Mouse (Mus musculus): ENCODE measurements around the gene Itpr3. TPM values are rescaled to one million over a fixed set of nuclear protein-coding genes. Genes with fewer than 3 reads are reported as not detected.

Gene Itpr3
- polyA plus RNA-seq, 1 experiment from 2014 or later: 0.45 TPM

DNA sequence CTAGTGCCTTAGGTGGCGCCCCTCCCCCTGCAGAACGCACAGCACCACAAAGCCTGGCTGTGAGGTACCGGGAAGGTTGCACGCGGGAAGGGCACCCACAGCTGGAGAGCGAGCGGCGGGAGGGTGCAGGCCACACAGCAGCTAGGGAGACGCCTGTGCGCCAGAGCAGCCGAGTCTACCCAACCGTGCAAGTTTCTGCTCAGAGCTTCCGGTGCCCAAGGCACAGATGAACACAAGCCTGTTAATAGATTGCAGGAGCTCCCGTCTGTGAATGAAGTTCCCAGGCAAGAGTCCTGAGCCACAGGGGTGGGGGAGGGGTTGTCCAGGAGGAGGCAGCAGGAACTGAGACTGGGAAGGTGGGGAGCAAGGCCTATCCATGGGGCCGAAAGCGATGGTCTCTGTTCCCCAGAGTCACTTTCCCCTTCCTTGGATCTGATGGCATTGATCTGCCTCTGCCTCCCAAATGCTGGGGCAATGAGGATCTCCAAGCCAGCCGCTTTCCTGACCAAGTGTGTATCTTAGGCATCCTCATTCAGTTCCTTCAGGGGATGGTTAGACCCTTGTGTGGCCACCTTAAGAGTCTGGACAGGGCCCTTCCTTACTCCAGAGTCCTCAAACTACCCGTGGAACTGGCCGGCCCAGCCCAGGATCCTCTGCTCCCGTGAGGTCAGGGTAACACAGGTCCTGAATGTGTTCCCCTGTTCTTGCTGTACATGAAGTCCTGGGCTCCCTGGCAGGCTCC, 16.6 kb upstream of the Itpr3 start:
- no peaks in the 10 kb centered on the region for H3K9me3 ChIP-seq (ENCODE audit: low read length)
- H3K4me2 ChIP-seq (ENCODE audit: low read depth, low read length): peak overlapping the region; percentile 22; the same call in 1 of the 2 replicates
- H3K4me3 ChIP-seq (ENCODE audit: low read depth, low read length): no peak overlapping the region
- H3K9ac ChIP-seq (replicated peaks): no peak overlapping the region
- 37% methylated on average over 20 of the region's 20 CpGs for WGBS (ENCODE audit: insufficient replicate concordance)
- no peaks in the 10 kb centered on the region for H3K36me3 ChIP-seq (replicated peaks; ENCODE audit: insufficient read depth, low read length)
- H3K27ac ChIP-seq (ENCODE audit: low read depth): peak overlapping the region; percentile 48; the same call in 1 of the 2 replicates
- H3K4me1 ChIP-seq (ENCODE audit: insufficient read depth): peaks cover 9% of the 10 kb centered on the region; the same call in 1 of the 2 replicates
- ATAC-seq (no peak), DNase-seq (no peak)
- TF ChIP-seq EP300 (IDR thresholded peaks at IDR 0.05; ENCODE audit: low read depth) (no peak), CTCF (IDR thresholded peaks at IDR 0.05; ENCODE audit: low read depth) (no peak)
- no peaks in the 10 kb centered on the region for H3K27me3 ChIP-seq (ENCODE audit: insufficient read depth, low read length)

DNA sequence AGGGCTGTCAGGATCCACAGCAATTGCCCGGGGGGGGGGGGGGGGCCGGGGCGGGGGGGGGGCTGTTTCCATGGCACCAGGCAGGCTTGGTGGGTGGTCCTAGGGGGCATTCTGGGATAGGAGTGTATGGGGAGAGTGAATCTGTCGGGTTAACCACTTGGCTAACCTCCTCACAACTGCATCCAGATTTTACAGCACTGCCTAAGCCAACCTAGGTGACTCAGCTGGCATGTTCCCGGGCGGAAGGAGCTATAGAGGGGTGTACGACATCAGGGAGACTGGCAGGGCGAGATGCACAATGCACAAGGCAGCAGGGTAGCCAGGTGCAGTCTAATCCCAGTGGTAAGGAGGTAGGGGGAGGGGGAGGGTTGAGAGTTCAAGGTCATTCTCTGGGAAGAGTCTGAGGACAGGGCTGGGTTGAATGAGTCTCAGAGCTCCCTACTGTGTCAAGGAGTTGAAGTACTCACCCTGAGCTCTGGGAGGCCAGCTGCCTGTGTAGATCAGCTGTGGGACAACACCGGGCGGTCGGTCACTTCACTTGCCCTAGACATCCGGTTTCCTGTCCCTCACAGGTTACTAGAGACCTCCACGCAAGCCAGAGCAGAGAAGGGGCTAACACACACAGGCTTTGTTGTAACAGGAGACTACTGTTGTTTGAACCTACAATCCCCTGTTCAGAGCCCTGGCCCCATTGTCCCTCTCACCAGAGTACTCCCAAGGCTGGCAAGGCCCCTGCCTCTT, 15.9 kb upstream of the Itpr3 start:
- ATAC-seq (no peak), DNase-seq (no peak)
- no peak overlapping the region for H3K4me2 ChIP-seq (ENCODE audit: low read depth, low read length)
- H3K36me3 ChIP-seq (replicated peaks; ENCODE audit: insufficient read depth, low read length): no peaks in the 10 kb centered on the region
- no peaks in the 10 kb centered on the region for H3K9me3 ChIP-seq (ENCODE audit: low read length)
- 67% methylated on average over 10 of the region's 13 CpGs for WGBS (ENCODE audit: insufficient replicate concordance)
- no peak overlapping the region for H3K4me3 ChIP-seq (ENCODE audit: low read depth, low read length)
- no peaks in the 10 kb centered on the region for H3K27me3 ChIP-seq (ENCODE audit: insufficient read depth, low read length)
- H3K4me1 ChIP-seq (ENCODE audit: insufficient read depth): peaks cover 9% of the 10 kb centered on the region; the same call in 1 of the 2 replicates
- no peak overlapping the region for H3K9ac ChIP-seq (replicated peaks)
- TF ChIP-seq EP300 (IDR thresholded peaks at IDR 0.05; ENCODE audit: low read depth) (no peak), CTCF (IDR thresholded peaks at IDR 0.05; ENCODE audit: low read depth) (no peak)
- peak overlapping the region; percentile 48 for H3K27ac ChIP-seq (ENCODE audit: low read depth)

DNA sequence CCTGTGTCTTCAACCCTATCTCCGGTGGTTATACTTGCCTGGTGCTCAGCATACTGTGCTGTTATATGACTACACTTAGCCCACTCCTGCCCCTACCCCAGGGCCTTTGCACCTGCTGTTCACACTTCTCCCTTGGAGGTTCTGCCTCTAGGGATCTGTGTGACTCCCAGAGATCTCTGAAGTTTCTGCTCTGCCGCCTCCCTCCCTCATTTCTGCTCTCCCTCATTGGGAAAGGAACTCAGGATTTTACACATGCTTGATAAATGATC, 15.4 kb upstream of the Itpr3 start:
- H3K27me3 ChIP-seq (ENCODE audit: insufficient read depth, low read length): no peaks in the 10 kb centered on the region
- H3K4me2 ChIP-seq (ENCODE audit: low read depth, low read length): no peak overlapping the region
- peaks cover 9% of the 10 kb centered on the region; the same call in 1 of the 2 replicates for H3K4me1 ChIP-seq (ENCODE audit: insufficient read depth)
- no peaks in the 10 kb centered on the region for H3K36me3 ChIP-seq (replicated peaks; ENCODE audit: insufficient read depth, low read length)
- no peak for TF ChIP-seq EP300 (IDR thresholded peaks at IDR 0.05; ENCODE audit: low read depth)
- no peak for TF ChIP-seq CTCF (IDR thresholded peaks at IDR 0.05; ENCODE audit: low read depth)
- DNase-seq: no peak
- peak; percentile 33; the same call in 1 of the 2 replicates for ATAC-seq
- WGBS (ENCODE audit: insufficient replicate concordance): 64% methylated on average over 2 of the region's 2 CpGs
- no peak overlapping the region for H3K4me3 ChIP-seq (ENCODE audit: low read depth, low read length)
- H3K27ac ChIP-seq (ENCODE audit: low read depth): no peak overlapping the region
- H3K9ac ChIP-seq (replicated peaks): no peak overlapping the region
- H3K9me3 ChIP-seq (ENCODE audit: low read length): no peaks in the 10 kb centered on the region

DNA sequence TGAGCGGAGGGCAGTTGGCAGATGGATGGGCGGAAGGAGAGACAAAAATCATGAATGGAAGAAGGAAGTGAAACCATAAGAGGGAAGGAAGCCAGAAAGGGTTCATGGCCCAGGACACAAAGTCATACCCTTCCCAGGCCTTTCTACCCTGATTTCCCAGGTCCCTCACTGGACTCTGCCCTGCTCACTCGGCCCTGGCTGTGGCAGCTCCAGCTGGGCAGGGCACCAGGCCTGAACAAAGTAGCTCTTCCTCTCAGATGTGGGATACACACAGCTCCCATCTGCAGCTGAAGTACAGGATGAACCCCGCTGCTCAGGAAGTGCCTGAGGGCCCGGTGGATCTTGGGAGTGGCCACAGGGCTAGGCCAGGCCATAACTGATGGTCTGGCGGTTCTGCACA, 14.3 kb upstream of the Itpr3 start:
- 41% methylated on average over 6 of the region's 6 CpGs for WGBS (ENCODE audit: insufficient replicate concordance)
- H3K9ac ChIP-seq (replicated peaks): 0 out of 2 replicates have a peak overlapping the region, but pooled peaks have one; percentile 11
- no peak overlapping the region for H3K4me2 ChIP-seq (ENCODE audit: low read depth, low read length)
- no peaks in the 10 kb centered on the region for H3K36me3 ChIP-seq (replicated peaks; ENCODE audit: insufficient read depth, low read length)
- no peaks in the 10 kb centered on the region for H3K27me3 ChIP-seq (ENCODE audit: insufficient read depth, low read length)
- no peak for DNase-seq
- ATAC-seq: 0 out of 2 replicates have a peak, but pooled peaks have one; percentile 28
- TF ChIP-seq CTCF (IDR thresholded peaks at IDR 0.05; ENCODE audit: low read depth) (no peak), EP300 (IDR thresholded peaks at IDR 0.05; ENCODE audit: low read depth) (no peak)
- peak overlapping the region; percentile 34; the same call in 1 of the 2 replicates for H3K27ac ChIP-seq (ENCODE audit: low read depth)
- H3K9me3 ChIP-seq (ENCODE audit: low read length): no peaks in the 10 kb centered on the region
- H3K4me3 ChIP-seq (ENCODE audit: low read depth, low read length): no peak overlapping the region
- peaks cover 9% of the 10 kb centered on the region; the same call in 1 of the 2 replicates for H3K4me1 ChIP-seq (ENCODE audit: insufficient read depth)

DNA sequence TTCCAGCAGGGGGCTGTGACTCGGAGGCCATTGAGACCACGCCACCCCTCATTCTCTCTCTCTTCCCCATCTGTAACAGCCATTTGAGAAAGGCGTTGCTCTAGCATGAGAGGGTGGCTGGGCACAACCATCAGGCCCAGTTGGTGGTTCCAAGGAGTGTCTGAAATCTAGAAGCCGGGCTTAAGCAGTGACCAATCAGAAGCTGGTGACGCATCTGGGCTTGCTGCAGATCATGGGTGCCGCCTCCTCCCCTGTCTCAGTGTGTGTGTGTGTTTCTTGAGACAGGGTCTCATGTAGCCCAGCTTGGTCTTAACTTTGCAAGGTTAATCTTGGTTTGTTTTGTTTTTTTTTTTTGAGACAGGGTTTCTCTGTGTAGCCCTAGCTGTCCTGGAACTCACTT, 11.9 kb upstream of the Itpr3 start:
- ATAC-seq (no peak), DNase-seq (no peak)
- no peaks in the 10 kb centered on the region for H3K27me3 ChIP-seq (ENCODE audit: insufficient read depth, low read length)
- no peaks in the 10 kb centered on the region for H3K9me3 ChIP-seq (ENCODE audit: low read length)
- no peak for TF ChIP-seq CTCF (IDR thresholded peaks at IDR 0.05; ENCODE audit: low read depth)
- TF ChIP-seq EP300 (IDR thresholded peaks at IDR 0.05; ENCODE audit: low read depth): no peak
- H3K4me3 ChIP-seq (ENCODE audit: low read depth, low read length): no peak overlapping the region
- H3K36me3 ChIP-seq (replicated peaks; ENCODE audit: insufficient read depth, low read length): no peaks in the 10 kb centered on the region
- H3K4me2 ChIP-seq (ENCODE audit: low read depth, low read length): no peak overlapping the region
- peaks cover 4% of the 10 kb centered on the region; the same call in 1 of the 2 replicates for H3K4me1 ChIP-seq (ENCODE audit: insufficient read depth)
- H3K9ac ChIP-seq (replicated peaks): no peak overlapping the region
- 88% methylated on average over 6 of the region's 6 CpGs for WGBS (ENCODE audit: insufficient replicate concordance)
- no peak overlapping the region for H3K27ac ChIP-seq (ENCODE audit: low read depth)

DNA sequence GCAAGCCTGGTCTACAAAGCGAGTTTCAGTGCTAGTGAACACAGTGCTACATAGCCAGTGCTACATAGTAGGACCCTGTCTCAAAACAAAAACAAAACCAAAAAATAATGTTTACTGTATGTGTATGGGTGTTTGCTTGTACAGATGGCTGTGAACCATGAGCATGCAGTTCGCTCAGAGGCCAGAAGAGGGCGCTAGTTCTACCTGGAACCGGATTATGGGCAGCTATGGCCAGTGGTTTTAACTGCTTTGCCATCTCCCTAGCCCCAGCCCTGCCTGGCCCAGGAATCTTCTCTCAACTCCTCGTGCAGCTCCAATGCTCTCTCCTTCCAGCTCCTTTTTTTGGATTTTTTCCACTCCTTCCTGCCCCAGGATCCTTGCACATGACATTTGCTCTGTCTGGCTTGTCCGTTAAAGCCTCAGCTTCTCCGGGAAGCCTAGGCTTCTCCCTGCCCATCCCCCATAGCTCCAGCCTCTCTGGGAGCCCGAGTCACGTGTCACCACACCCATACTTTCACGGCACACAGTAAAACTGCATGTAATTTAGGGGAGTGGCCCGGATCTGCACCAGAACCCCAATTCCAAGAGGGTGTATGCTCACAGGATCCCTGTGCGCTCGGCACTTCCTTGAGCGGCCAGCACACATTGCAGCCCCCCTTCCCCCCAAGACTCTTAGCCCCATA, 9.2 kb upstream of the Itpr3 start:
- ATAC-seq: no peak
- 80% methylated on average over 14 of the region's 14 CpGs for WGBS (ENCODE audit: insufficient replicate concordance)

More for the DNA sequence above, 9.2 kb upstream of the Itpr3 start:
- no peaks in the 10 kb centered on the region for H3K36me3 ChIP-seq (replicated peaks; ENCODE audit: insufficient read depth, low read length)
- H3K27ac ChIP-seq (ENCODE audit: low read depth): 0 out of 2 replicates have a peak overlapping the region, but pooled peaks have one; percentile 8
- no peak for DNase-seq
- H3K27me3 ChIP-seq (ENCODE audit: insufficient read depth, low read length): no peaks in the 10 kb centered on the region
- H3K4me3 ChIP-seq (ENCODE audit: low read depth, low read length): no peak overlapping the region
- H3K4me2 ChIP-seq (ENCODE audit: low read depth, low read length): no peak overlapping the region
- no peaks in the 10 kb centered on the region for H3K9me3 ChIP-seq (ENCODE audit: low read length)
- H3K4me1 ChIP-seq (ENCODE audit: insufficient read depth): peaks cover 2% of the 10 kb centered on the region; the same call in 1 of the 2 replicates
- no peak overlapping the region for H3K9ac ChIP-seq (replicated peaks)
- TF ChIP-seq CTCF (IDR thresholded peaks at IDR 0.05; ENCODE audit: low read depth) (peak; percentile 62), EP300 (IDR thresholded peaks at IDR 0.05; ENCODE audit: low read depth) (no peak)

All from liver, postnatal 0 days (tissue).